Mouse (Mus musculus) kidney, postnatal 14 days (tissue): ENCODE results near the gene 1700016K19Rik.
A peak's percentile ranks its signal among the peaks of the same experiment; 100 is the strongest.
"Not testable (repeated sequence)": the region's sequence is repeated elsewhere in the genome, so short reads cannot be mapped to it uniquely, and the experiment has no call there.

ENCODE experiments used
- DNase-seq: peaks from one replicate; pipeline ENCODE4 v3.0.0; 2022; ENCODE audit warnings: mixed read lengths

1700016K19Rik gene

DNA sequence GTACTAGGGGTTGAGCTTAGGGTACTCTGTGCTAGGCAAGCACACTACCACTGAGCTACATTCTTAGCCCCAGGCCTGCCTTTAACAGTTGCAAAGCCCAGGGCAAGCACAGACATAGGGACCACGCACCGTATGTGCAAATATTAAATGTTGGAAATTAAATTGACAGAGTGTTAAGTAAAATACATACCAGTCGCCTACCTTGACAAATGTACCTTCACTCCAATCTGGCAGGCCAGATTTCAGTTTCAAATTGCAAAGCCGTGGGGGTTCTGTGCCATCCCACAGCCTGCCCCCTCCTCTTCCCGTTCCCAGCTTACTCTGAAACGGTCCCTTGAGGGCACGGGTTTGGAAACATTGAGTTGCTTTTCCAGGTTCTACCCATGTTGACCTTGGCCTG, 13.8 kb upstream of the 1700016K19Rik start:
- DNase-seq = no peak

DNA sequence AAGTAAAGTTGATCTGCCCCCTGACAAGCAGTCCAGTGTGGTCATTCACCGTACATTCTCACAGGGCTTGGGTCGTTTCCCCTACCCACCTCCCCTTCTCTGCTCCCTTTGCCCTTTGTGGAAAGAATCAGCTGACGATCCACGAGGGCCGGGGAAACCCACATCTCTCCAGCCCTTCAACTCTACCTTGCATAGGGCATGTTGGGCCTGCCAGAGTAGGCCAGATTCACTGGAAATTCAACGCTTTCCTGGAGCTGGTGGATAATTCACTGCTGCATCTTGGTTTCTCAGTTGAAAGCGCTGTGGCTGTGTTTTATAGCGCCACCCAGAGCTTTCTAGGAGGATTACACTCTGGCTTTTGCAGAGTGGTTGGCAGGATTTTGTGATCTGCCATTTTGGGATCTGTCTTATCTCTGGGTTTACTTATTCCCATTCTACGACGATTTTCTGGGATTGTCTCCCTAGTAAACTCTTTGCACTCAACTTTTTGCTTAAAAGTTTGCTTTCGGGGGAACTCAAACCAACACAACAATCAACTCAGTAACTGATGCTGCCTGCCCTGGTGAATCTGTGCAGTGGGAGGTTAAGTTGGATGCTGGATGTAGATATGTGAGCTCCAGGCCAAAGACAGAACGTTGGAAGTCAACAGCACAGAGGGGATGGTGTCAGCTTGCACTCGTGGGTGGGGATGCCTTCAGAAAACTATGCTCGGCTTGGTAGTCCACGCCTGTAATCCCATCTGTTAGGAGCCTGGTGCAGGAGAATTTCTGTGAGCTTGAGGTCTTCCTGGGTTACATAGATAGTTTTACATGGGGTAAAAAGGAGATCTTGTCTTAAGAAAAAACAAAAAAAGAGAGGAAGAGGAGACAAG, 8.5 kb upstream of the 1700016K19Rik start:
- no peak for DNase-seq

DNA sequence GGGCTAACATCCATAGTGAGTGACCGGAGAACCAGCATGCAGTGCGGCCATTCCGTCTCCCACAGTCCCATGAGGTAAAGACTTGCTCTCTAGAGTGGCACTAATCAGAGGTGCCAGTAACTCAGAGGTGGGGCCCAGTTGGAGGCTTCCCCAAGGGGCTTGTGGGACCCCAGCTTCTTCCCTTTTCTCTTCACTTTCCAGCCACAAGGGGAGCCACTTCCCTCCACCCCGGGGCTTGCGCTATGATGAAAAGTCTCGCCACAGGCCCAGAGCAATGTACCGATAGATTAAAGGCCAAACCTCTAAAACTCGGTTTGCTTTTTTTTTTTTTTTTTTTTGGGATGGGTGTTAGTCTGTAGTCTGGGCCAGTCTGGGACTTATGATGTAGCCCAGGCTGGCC, 7.8 kb upstream of the 1700016K19Rik start:
- DNase-seq = no peak

DNA sequence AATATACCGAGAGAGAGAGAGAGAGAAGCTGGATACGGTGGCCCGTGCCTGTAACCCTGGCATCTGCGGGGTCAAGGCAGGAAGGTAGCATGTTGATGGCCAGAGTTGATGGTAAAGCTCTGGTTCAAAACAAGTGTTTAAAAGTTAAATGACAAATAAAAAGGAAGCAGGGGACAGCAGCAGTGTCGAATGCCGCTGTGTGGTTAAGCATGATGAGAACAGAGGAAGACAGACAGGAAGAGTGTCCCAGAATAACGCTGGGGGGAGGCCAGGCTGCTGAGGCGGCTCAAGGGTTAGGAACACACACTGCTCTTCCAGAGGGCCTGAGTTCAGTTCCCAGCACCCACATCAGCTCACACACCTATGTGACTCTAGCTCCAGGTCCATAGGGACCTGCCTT, 7.2 kb upstream of the 1700016K19Rik start:
- no peak for DNase-seq

DNA sequence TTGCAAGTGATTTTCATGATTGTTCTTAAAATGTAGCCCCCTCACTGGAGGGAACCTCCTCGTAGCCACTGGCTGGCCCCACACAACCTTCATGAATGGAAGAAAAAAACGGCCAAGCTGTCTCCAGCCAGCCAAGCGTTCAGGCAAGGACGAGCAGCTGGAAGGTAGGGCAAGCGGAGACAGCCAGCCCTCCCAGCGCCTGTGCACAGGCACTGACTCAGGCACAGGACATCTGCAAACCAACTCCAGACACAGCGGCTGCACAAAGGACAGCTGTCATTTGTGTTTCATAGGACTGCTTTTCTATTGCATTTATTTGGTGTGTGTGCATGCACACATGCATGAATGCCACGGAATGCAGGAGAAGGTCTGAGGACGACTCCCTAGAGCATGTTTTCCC, 5.4 kb upstream of the 1700016K19Rik start:
- no peak for DNase-seq

DNA sequence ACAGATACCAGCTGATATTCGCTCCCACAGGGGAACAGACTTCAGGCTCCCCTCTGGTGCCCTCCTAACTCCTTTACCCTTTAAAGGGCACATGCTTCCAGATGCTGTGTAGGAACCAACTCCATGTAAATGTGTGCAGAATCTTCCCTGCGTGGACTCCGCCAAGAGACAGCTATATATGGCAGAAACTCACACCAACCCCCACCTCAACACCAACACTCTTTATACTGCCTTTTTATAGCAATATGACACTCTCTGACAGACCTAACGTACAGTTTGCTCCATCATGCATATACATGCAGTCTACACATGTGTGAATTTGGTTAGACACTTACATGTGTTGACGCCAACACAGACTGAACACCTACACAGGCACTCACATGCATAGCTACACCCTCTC, 989 bp downstream of the 1700016K19Rik start:
- no peak for DNase-seq

DNA sequence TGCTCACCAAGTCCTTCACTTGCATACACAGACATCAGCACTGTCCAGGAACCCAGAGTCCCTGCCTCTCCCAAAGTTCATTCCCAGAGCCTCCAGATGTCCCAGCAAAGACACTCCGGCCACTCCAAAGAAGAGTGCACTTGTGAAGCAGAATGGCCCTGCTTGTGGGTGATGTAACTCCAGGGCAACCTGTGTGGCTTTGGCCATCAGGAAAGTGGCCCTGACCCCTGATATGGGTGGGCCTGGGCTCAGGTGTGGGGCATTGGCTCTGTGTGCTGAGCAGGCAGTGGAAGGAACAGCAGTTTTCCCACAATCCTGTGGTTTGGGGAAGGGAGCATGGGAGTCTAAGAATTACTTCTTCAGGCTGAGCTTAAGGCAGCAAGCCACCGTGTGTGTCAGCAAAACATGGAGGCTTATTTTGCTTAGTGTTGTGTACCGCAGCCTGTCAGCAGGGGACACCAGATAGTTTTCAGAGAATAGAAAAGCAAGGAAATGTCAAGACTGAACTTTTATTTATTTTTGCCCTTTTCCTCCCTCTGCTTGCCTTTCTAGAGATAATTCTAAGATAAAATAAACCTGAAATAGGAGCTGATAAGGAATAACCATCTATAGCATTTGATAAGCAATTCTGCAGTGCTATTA, 1.6 kb downstream of the 1700016K19Rik start:
- no peak for DNase-seq

DNA sequence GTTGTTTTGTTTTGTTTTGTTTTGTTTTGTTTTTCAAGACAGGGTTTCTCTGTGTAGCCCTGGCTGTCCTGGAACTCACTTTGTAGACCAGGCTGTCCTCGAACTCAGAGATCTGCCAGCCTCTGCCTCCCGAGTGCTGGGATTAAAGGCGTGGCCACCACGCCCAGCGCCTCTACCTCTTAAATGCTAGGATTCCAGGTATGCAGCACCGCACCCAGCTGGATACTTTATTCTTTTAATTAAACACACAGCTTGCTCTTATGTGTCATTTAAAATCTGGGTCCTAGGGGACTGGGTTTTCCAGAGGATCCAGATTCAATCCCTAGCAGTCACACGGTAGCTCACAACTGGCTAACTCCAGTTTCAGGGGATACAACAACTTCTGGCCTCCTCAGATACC, 4.6 kb downstream of the 1700016K19Rik start:
- DNase-seq = not testable (repeated sequence)

DNA sequence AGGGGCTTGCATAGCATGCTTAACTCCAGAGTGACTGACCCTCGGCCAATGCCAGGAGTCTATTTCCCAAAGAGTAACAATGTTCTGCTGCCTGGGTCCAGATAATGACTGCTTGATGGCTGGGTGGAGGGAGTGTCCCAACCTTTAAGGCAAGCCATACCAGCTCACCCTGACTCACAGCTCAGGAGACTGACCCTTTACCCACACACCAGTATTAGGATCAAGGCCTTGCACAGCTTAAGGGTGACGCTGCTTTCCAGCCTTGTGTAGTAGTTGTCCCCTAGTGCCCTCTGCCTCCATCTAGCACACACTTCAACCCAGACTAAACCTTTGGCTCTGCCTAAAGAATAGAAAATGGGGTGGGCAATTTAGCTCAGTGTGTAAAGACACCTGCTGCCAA, 8.4 kb downstream of the 1700016K19Rik start:
- no peak for DNase-seq

DNA sequence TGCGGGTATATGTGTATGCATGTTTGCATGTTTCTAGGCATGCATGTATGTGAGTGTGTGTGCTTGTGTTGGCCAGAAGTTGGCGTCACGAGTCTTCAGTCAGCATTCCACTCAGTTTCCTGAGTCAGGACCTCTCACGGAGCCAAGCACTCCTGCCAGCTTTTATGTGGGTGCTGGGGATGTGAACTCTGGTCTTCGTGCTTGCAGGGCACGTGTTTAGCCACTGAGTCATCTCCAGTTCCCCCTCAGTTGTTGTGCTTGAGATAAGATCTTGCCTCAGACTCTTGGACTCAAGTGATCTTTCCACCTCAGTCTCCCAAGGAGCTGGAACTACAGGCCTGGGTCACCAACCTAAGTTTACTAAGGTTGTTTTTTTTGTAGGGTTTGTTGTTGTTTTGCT, 9.4 kb downstream of the 1700016K19Rik start:
- DNase-seq = no peak

DNA sequence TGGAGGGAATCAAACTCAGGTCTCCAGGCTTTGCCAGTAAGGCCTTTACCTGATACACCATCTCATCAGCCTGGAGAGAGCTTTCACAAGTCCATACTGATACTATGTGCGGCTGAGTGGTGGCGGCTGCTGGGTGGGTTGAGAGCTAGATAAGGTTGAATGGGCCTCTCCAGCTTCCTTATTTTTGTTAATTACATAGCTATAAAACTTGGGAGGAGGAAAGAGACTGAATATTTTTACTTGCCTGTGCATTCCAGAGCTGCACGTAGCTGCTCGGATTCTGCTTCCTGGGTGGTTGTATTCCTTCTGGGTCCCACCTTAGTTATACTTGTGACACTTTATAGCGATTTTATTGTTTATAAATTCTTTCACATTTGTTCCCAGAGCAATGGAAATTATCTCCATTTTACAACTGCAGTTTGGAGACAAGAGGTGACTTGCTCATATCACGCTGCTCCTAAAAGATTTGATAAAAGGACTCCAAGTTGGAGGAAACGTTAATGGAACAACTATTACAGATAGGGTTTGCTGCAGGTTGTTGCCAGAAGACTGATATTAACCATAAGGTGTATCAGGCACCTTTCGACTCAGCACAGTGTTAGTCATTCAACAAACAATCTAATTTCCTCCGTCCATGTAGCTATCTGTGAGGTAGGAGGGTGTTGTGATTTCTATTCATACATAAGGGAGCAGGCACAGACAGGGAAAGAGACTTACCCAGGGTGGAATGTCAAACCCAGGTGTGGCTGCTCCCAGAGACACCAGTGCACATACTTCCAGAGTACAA, 11.3 kb downstream of the 1700016K19Rik start:
- DNase-seq = no peak

DNA sequence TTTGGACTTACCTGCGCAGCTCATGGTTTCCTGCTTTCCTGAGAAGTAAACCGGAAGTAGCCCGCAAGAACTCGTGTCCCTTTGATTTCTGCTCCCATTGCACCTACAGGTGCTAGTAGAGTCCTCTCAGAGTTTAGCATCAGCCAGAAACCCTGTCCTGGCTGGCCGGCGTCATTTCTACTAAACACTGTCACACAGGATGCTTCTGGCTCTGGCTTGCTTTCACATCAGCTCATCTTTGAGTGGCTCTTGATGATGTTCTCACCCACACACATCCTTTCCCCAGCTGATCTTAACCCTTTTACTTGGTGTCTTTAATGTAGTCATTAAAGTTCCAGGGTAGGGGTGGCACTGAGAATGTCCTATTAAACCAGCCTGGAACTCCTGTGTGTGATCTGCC, 15.5 kb downstream of the 1700016K19Rik start:
- DNase-seq = no peak

DNA sequence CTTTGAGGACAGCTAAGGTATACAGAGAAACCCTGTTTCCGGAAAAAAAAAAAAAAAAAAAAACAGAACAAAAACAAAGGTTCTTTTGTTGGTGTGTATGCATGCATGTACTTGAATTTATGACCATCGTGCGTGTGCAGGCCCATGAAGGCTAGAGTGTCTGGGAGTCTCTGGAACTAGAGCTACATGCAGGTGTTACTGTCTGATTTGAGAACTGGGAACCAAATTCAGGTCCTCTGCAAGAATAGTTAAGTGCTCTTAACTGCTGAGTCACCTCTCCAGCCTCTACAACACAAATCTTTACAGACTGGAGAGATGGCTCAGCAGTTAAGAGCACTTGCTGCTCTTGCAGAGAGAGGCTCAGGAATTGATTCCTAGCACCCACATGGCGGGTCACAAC, 16.1 kb downstream of the 1700016K19Rik start:
- no peak for DNase-seq

DNA sequence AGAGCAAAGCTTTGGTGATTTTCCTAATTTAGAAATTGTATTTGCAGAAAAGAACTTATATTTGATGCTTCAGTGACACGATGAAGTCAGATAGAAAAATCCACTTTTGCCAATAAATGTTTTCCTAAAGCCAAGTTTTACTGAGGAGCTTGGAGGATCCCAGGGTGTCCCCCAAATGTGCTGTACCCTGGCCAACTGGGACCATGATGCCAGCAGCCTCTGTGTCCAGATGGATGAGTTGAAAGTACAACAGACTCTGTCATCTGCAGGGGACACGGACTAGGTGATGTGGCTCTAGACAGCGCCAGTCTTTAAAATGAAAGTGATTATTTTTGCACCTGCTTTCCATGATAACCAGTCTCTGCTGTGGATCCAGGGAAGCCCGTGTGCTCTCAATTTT, 20.2 kb downstream of the 1700016K19Rik start:
- no peak for DNase-seq

DNA sequence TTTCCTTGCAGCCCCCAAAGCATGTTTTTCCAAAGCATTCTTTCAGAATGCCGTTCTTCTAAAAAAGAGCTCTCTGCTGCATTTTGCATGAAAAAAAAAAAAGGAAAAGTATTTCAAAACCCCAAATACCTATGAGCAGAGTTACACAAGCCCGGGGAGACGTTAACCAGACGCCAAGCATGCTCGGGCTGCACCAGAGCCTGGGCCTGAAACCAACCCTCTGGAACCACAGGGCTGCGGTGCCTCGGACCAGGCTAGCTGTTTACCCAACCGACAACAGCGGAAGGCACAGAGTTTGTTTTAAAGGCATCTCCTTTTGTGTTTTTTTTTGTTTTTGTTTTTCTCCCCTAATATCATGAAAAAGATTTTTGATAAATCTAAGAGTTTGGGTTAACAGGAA, 21.2 kb downstream of the 1700016K19Rik start:
- no peak for DNase-seq

DNA sequence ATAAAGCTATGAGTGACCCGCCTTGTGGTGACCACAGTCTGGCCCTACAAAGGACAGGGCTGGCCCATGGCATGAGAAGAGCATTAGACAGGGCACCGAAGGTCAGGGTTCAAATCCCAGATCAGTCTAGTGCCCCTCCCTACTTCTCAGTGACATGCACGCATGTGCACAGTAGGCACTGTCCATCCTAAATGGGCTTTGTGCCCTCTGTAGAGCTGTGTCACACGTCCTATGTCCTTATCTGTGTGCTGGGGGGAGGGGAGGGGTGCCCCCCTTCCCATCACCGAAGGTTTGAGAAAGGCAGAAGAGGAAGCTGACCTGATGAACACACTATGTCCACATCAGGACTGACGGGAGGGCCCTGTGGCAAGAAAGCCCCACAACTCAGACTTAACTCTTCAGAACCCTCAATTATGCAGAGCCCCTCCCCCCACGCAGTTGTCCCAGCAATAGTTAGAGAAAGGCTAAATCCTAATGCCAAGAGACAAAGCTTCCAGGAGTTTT, 25.4 kb downstream of the 1700016K19Rik start:
- no peak for DNase-seq

DNA sequence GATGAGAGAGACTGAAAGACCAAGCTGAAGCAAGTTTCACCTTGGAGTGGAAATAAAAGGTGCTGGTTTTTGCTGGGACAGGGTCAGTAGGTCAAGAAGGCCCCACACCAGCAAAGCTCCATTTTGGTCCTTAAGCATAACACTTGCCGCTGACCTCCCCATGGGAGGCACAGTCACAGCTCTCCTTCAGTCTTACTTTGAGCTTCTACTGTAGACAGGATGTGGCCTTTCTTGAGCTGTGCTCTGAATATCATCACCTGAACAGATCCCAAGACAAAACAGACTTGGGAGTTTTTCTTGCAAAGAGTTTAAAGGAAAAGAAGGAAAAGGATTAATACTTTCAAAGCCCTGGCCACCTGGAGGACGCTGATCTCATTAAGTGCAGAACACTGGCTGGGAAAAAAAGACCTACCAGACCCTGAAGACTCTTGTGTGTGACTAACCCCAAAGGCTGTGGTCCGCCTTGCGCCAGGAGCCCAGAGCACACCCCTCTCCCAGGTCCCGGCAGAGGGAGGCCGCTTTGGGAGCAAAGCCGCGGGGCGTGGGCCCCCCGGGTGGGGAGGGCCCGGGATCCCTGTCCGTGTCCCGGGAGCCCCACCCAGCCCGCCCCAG, 26.9 kb downstream of the 1700016K19Rik start:
- DNase-seq = no peak

DNA sequence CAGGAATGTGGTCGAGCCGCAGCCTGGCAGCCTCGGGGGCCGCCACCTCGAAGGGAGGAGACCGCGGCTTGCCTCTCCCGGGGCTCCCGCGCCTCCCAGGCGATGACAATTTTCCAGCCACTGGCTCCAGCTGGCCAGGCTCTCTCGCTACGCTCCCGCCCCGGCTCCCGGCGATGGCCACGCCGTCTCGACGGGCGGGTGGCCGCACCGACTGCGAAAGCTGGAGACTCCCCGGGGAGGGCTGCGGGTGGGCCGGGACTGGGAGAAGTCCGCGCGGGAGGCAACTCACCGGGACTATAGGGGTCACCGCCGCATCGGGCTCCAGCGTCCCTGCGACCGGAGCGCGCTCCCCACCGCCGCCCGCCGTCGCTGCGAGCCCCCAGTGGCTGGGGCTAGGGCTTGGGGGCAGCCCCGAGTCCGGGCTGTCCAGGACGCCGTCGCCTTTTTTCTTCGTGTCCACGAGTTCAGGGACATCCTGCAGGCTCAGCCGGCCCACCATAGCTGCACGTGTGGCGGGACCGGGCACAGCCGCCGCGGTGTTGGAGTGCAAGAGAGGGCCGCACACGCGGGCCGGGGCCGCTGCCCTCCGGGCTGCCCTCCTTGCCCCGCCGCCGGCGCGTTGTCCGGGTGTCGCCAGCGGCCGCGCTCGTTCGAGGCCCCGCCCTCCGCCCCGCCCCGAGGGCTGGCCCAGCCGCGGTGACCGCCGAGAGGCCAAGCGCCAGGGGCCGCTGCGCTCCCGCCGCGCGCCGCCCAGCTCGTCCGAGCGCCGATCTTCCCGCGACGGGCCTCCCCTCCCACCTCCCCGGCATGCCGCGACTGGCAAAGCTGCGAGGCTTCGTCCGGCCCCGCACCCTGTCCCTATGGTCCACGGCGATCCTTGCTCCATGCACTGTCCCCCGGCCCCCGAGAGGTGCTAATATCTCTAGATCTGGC, 27.7 kb downstream of the 1700016K19Rik start, which contains the start of gene Rflnb:
Gene Rflnb, minus strand, starts transcription at position 644 of the 933 bp plus-strand sequence.
- DNase-seq = peak; percentile 95

DNA sequence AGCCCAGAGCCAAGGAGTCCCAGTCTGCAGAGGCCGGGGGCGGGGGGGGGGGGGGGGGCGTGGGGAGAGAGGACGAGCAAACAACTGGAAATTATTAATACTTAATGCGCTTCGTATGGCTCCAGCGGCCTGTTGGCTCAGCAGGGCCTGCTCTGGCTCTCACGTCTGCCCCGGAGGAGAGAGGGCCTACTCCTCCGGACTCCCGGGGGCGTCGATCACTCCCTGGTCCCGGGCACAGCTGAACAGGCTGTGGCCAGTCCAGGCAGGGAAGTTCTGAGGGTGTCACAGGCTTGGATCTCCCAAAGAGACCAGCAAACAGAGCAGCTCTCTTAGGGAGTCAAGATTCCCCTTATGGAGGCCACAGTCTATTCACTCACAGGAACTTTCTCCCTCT, 28.4 kb downstream of the 1700016K19Rik start:
- no peak for DNase-seq

DNA sequence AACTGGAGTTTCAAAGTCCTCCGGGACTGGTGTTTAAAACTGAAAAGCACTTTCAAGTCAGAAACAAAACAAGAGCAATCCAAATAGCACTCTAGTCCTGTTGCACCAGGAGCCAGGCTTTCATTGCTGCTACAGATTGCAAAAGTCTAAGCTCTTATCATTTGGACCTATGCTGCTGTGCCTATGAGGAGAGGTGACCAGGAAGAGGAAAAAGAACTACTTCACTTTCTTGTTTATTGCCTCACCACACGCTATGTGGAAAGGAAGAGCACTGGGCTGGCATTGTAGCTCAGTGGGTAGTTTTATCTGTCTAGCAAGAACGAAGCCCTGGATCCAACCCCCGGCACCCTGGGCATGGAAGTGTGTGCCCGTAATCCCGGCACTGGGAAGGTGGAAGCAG, 33.6 kb downstream of the 1700016K19Rik start:
- DNase-seq = no peak

DNA sequence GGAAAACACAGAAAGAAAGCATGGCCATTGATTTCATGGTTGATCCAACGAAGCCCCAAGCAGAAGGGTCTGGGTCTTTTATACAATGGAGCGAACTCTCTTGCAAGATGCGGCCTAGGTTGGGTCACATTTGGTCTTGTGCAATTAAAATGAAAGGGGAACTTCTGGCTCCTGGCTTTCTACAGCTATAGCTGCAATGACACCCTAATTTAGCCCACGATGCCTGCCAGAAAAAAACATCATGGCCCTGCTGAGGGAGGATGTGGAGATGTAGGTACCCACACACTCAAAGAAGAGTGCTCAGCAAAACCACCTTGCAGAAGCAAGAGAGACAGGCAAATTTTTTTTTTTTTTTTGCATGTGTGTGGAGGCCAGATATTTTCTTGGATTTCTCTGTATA, 34.1 kb downstream of the 1700016K19Rik start:
- DNase-seq = no peak

DNA sequence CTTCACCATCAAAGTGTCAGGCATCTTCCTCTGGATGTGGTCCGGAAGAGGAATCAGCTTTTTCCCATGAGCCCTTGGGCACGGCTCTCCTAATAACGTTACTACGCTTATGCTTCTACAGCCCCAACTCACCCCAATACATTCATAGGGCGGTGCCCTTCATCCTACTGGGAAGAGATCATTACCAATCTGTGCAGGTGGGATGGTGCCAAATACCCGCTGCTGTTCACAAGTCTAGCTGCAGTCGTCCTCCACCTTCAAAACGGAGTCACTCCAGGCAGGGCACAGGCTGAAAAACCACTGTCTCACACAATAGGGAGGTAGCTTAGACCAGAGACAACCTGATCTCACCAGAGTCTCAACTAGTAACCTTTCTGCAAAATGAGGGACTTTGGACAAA, 35.5 kb downstream of the 1700016K19Rik start:
- DNase-seq = no peak
